Mouse (Mus musculus) ES-E14 (cell line): ENCODE results near the gene Sh3glb1.

ENCODE experiments used
- CHD2 ChIP-seq: IDR thresholded peaks from 2 replicates; pipeline ENCODE4 v1.6.1; 2014; ENCODE audit warnings: mild to moderate bottlenecking, low read depth, low read length, inconsistent platforms
- HCFC1 ChIP-seq: IDR thresholded peaks from 2 replicates; pipeline ENCODE4 v1.6.1; 2012; ENCODE audit warnings: low read length, inconsistent platforms, borderline replicate concordance; ENCODE audit not compliant: insufficient read depth
- MAFK ChIP-seq: IDR thresholded peaks from 2 replicates; pipeline ENCODE4 v1.6.1; 2014; ENCODE audit warnings: mild to moderate bottlenecking, low read depth, low read length, inconsistent platforms; ENCODE audit not compliant: insufficient read depth
- ZC3H11A ChIP-seq: IDR thresholded peaks from 2 replicates; pipeline ENCODE4 v1.6.1; 2012; ENCODE audit warnings: low read depth, mild to moderate bottlenecking, inconsistent platforms, low read length, borderline replicate concordance
- ZNF384 ChIP-seq: IDR thresholded peaks from 2 replicates; pipeline ENCODE4 v1.6.1; 2012; ENCODE audit warnings: low read depth, low read length, inconsistent platforms

DNA sequence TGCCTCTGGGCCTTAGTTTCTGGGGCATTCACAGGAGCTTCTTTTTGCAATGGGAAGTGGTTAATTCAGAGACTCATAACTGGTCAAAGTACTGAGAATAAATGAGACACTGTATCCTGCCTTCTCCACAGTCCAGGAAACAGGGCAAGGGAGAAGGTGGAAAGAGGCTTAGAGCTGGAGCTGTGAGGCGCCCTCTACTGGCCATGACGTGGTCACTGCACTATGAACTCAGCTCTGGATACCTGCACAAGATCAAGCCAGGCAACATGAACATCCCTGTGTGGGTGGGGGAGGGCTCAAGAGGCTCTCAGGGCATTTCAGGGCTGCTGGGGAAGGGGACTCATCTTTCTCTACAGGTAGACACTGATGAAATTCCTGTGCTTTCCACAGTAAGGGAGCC lies 33.0 kb upstream of the Sh3glb1 start:
- TF ChIP-seq MAFK (no peak), HCFC1 (no peak), ZNF384 (no peak), ZC3H11A (no peak), CHD2 (no peak)
